Mouse (Mus musculus): ENCODE measurements around the gene Crispld2.

Gene Crispld2

GRCm38 (mm10) chr8:120000461-120000860, 8.2 kb downstream of the Crispld2 start:
- DNase-seq (ENCODE audit: low read depth, low spot score): no peak

GRCm38 (mm10) chr8:120001712-120002111, 9.5 kb downstream of the Crispld2 start:
- no peak for DNase-seq (ENCODE audit: low read depth, low spot score)

- no peak for DNase-seq (ENCODE audit: low read depth, low spot score)
These were observed 10.1 kb downstream of the Crispld2 start for GRCm38 (mm10) chr8:120002348-120002747.

GRCm38 (mm10) chr8:120004154-120004702, 12.0 kb downstream of the Crispld2 start:
- DNase-seq (ENCODE audit: low read depth, low spot score): no peak

GRCm38 (mm10) chr8:120004705-120005381, 12.6 kb downstream of the Crispld2 start:
- DNase-seq (ENCODE audit: low read depth, low spot score): no peak

GRCm38 (mm10) chr8:120006645-120007160, 14.5 kb downstream of the Crispld2 start:
- no peak for DNase-seq (ENCODE audit: low read depth, low spot score)

GRCm38 (mm10) chr8:120007178-120007577, 14.9 kb downstream of the Crispld2 start:
- no peak for DNase-seq (ENCODE audit: low read depth, low spot score)

- no peak for DNase-seq (ENCODE audit: low read depth, low spot score)
These were observed 17.0 kb downstream of the Crispld2 start for GRCm38 (mm10) chr8:120009284-120009683.

- no peak for DNase-seq (ENCODE audit: low read depth, low spot score)
These were observed 20.3 kb downstream of the Crispld2 start for GRCm38 (mm10) chr8:120012491-120012890.

- no peak for DNase-seq (ENCODE audit: low read depth, low spot score)
These were observed 20.7 kb downstream of the Crispld2 start for GRCm38 (mm10) chr8:120012927-120013326.

- no peak for DNase-seq (ENCODE audit: low read depth, low spot score)
These were observed 22.2 kb downstream of the Crispld2 start for GRCm38 (mm10) chr8:120014267-120015023.

GRCm38 (mm10) chr8:120015916-120016315, 23.7 kb downstream of the Crispld2 start:
- DNase-seq (ENCODE audit: low read depth, low spot score): no peak

- no peak for DNase-seq (ENCODE audit: low read depth, low spot score)
These were observed 24.2 kb downstream of the Crispld2 start for GRCm38 (mm10) chr8:120016424-120016823.

GRCm38 (mm10) chr8:120017349-120017748, 25.1 kb downstream of the Crispld2 start:
- DNase-seq (ENCODE audit: low read depth, low spot score): no peak

GRCm38 (mm10) chr8:120017786-120018185, 25.5 kb downstream of the Crispld2 start:
- DNase-seq (ENCODE audit: low read depth, low spot score): no peak

GRCm38 (mm10) chr8:120018379-120018778, 26.1 kb downstream of the Crispld2 start:
- no peak for DNase-seq (ENCODE audit: low read depth, low spot score)

- no peak for DNase-seq (ENCODE audit: low read depth, low spot score)
These were observed 27.1 kb downstream of the Crispld2 start for GRCm38 (mm10) chr8:120019297-120019696.

GRCm38 (mm10) chr8:120020298-120020697, 28.1 kb downstream of the Crispld2 start:
- peak; percentile 65 for DNase-seq (ENCODE audit: low read depth, low spot score)

- DNase-seq (ENCODE audit: low read depth, low spot score): no peak
These were observed 34.0 kb downstream of the Crispld2 start for GRCm38 (mm10) chr8:120026199-120026598.

GRCm38 (mm10) chr8:120026991-120027390, 34.8 kb downstream of the Crispld2 start:
- no peak for DNase-seq (ENCODE audit: low read depth, low spot score)

- no peak for DNase-seq (ENCODE audit: low read depth, low spot score)
These were observed 38.2 kb downstream of the Crispld2 start for GRCm38 (mm10) chr8:120030447-120030846.

GRCm38 (mm10) chr8:120032549-120033208, 40.4 kb downstream of the Crispld2 start:
- DNase-seq (ENCODE audit: low read depth, low spot score): no peak
